Mouse (Mus musculus) thymus, postnatal 0 days (tissue): ENCODE measurements around the gene Sh3d21. TPM values are rescaled to one million over a fixed set of nuclear protein-coding genes. Genes with fewer than 3 reads are reported as not detected.
"Not testable (repeated sequence)": the region's sequence is repeated elsewhere in the genome, so short reads cannot be mapped to it uniquely, and the experiment has no call there.

ENCODE experiments used
- DNase-seq: peaks from one replicate; pipeline ENCODE4 v3.0.0-alpha.2; 2015; ENCODE audit warnings: low spot score
- polyA plus RNA-seq: library from polyadenylated mRNA; unstranded; fragments of >200 nt; fragmentation: Nextera tagmentation; extraction: Ambion mirVana; gene quantifications from 2 replicates; pipeline ENCODE4 v1.2.1, GENCODE M21; 2015

Gene Sh3d21
- polyA plus RNA-seq, 1 experiment from 2014 or later: 2.7 TPM

- DNase-seq: not testable (repeated sequence)
These were observed 7.4 kb upstream of the Sh3d21 start for GRCm38 (mm10) chr4:126170737-126171136.

GRCm38 (mm10) chr4:126168851-126169250 lies 5.6 kb upstream of the Sh3d21 start:
- no peak for DNase-seq

GRCm38 (mm10) chr4:126166084-126166483 lies 2.8 kb upstream of the Sh3d21 start:
- no peak for DNase-seq

- not testable (repeated sequence) for DNase-seq
These were observed 1.8 kb upstream of the Sh3d21 start for GRCm38 (mm10) chr4:126165092-126165491.

GRCm38 (mm10) chr4:126163685-126164084 lies 394 bp upstream of the Sh3d21 start:
- DNase-seq: no peak

- DNase-seq: peak; percentile 88
These were observed 686 bp downstream of the Sh3d21 start for GRCm38 (mm10) chr4:126162544-126163066.

GRCm38 (mm10) chr4:126161986-126162385 lies 1.3 kb downstream of the Sh3d21 start:
- DNase-seq: no peak

- DNase-seq: no peak
These were observed 1.8 kb downstream of the Sh3d21 start for GRCm38 (mm10) chr4:126161456-126161855.

GRCm38 (mm10) chr4:126160981-126161380 lies 2.3 kb downstream of the Sh3d21 start:
- no peak for DNase-seq

- DNase-seq: no peak
These were observed 3.8 kb downstream of the Sh3d21 start for GRCm38 (mm10) chr4:126159455-126159854.

GRCm38 (mm10) chr4:126157562-126157961 lies 5.7 kb downstream of the Sh3d21 start:
- no peak for DNase-seq

GRCm38 (mm10) chr4:126156617-126157016 lies 6.7 kb downstream of the Sh3d21 start:
- DNase-seq: peak; percentile 42

GRCm38 (mm10) chr4:126155869-126156268 lies 7.4 kb downstream of the Sh3d21 start:
- DNase-seq: no peak

GRCm38 (mm10) chr4:126155183-126155582 lies 8.1 kb downstream of the Sh3d21 start:
- no peak for DNase-seq

- no peak for DNase-seq
These were observed 10.4 kb downstream of the Sh3d21 start for GRCm38 (mm10) chr4:126152864-126153263.

- no peak for DNase-seq
These were observed 11.4 kb downstream of the Sh3d21 start for GRCm38 (mm10) chr4:126151701-126152440.

GRCm38 (mm10) chr4:126150949-126151320 lies 12.4 kb downstream of the Sh3d21 start:
- DNase-seq: no peak

GRCm38 (mm10) chr4:126150297-126150948 lies 12.9 kb downstream of the Sh3d21 start:
- no peak for DNase-seq

- DNase-seq: no peak
These were observed 13.5 kb downstream of the Sh3d21 start for GRCm38 (mm10) chr4:126149798-126150197.

GRCm38 (mm10) chr4:126149041-126149676 lies 14.1 kb downstream of the Sh3d21 start:
- no peak for DNase-seq

GRCm38 (mm10) chr4:126148161-126148961 lies 14.9 kb downstream of the Sh3d21 start:
- peak; percentile 78 for DNase-seq
